Mouse (Mus musculus) right cerebral cortex, adult 18-20 months (tissue): ENCODE data around the gene Ribc1.
A peak's percentile ranks its signal among the peaks of the same experiment; 100 is the strongest.

Experiments
- DNase-seq: peaks from one replicate; pipeline ENCODE4 v3.0.0; 2022; ENCODE audit warnings: mixed read lengths

The Ribc1 gene

GRCm38 (mm10) chrX:152016151-152017145, at the start of gene Ribc1, which contains the start of gene Smc1a:
Gene Ribc1, minus strand, starts transcription at chrX:152016295.
Gene Smc1a, plus strand, starts transcription at chrX:152016428.
- peak; percentile 92 for DNase-seq

DNA sequence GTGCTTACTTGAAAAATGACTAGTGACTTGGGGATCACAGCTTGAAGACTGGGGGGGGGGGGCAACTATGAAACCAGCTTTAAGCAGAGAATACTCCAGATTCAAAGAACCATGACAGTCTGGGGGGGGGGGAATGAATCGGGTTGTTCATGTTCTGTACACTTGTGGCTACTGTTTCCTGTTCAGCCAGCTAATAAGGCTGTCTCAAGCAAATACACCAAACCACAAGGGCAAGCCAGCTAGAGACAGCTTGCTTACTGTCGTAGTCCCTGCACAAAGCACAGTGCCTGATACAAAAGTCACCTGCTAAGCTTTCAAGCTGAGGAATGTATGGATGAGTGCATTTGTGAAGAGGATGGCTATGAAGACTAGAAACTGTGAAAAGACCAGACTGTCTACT, 49.6 kb upstream of the Ribc1 start:
- DNase-seq = no peak

- DNase-seq = no peak
Observed at GRCm38 (mm10) chrX:152054094-152054493, 38.0 kb upstream of the Ribc1 start.

- no peak for DNase-seq
Observed at GRCm38 (mm10) chrX:152052546-152052945, 36.5 kb upstream of the Ribc1 start.

GRCm38 (mm10) chrX:152047230-152047629, 31.1 kb upstream of the Ribc1 start:
- DNase-seq = no peak

DNA sequence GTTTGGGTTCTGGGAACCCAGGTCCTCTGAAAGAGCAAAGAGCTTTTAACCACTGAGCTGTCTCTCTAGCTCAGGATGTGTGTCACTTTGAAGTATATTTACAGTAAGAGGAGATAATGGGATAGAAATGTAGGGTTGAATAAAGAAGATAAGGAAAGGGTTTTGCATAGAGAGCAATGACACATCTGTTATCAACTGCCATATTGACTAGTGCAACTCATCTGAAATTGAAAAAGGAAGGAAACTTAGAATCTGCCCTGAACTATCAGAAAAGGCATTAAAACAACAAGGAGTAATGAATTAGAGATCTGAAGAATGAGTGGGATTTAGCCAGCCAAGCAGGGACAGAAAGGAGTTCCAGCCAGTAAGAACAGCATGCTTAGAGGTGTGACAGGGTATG, 23.8 kb upstream of the Ribc1 start:
- no peak for DNase-seq

DNA sequence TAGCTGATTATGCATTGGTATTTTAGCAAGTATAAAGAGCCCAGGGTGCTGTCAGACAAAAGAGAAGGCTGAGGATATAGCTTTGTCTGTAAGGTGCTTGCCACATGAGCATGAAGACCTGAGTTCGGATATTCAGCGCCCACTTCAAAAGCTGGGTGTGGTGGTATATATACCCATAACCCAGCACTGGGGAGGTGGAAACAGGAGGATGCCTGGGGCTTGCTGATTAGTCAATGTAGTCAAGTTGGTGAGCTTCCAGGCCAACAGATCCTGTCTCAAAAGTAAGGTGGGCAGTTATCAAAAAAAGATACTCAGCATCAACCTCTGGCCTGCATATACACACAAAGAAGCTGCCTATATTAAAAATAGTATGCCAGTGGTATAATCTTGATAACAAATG, 3.2 kb upstream of the Ribc1 start:
- no peak for DNase-seq

GRCm38 (mm10) chrX:152017186-152017585, 1.1 kb upstream of the Ribc1 start:
- no peak for DNase-seq

DNA sequence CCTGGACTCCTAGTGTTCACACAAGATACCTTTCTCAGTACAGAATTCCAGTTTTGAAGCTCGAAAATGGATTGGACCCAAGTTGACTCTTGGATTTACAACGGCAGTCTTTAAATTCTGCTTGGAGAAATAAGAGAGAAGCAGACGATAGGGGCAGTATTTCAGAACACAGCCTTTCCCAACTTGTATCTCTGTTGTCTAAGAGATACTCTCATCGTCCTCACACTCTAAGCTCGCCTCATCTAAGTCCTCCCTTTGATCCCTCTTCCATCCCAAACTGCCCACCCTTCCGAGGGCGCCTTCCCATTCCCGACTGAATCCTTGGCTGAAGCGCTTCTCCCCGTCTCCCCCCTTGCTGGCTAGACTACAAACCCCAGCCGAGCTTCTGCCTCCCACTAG, 344 bp downstream of the Ribc1 start:
- no peak for DNase-seq

DNA sequence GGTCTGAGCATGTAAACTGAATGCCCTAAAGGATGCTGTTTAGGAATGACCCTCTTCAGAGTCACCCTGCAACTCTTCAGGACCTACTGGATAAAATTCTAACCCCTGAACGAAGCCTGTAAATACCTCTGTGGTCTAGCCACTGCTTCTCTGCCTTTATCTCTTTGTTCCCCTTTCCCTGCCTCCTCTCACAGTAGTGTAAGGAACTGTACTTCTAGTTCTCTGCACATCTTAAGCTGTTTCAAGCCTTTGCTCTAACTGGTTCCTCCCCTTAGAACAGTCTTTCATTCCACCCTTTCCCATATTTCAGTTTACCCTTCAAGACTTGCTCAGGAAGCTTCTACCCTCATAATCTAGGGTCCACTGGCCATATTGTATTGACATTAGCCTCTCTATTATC, 8.2 kb downstream of the Ribc1 start:
- DNase-seq = no peak

DNA sequence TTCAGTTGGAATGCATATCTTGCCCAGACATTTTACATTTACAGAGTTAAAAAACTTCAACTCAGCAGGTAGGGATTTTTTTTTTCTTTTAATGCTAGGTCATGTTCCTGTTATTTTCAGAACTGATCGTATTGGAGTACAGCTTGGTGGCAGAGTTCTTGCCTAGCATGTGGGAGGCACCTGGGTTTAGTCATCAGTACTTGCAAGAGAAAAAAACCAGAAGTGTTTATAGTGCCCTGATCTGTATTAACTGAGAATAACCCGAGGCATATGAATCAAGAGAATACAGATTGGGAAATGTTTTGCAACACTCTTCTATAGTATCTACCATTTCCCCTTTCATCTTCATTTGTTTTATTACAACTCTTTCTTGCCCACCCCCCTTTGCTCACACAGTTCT, 13.2 kb downstream of the Ribc1 start:
- DNase-seq = no peak

- peak; percentile 89 for DNase-seq
Observed at GRCm38 (mm10) chrX:152001737-152002710, 14.1 kb downstream of the Ribc1 start, which contains the start of gene Hsd17b10. Gene Hsd17b10, plus strand, starts transcription at chrX:152001845.

DNA sequence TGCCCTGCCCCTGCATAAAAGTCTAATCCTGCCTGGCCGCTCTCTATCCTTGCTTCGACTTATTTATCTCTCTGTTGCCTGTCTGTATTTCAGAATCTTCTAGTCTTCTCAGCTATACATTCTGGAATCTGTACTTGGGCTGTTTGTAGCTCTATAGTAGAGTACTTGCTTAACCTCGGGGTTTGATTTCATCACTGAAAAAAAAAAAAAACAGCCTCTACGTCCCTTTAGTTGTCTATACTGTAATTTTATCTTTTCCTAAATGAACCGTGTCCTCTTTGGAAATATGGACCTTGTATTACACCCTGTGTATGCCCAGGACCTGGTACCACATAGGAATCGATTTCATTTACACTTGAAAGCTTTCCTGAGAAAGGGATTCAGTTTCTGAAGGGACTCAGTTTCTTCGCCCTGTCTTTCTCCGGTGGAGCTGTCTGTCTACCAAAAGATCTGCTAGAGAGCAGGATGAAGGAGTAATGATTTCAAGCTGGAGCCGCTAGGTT, 14.9 kb downstream of the Ribc1 start:
- DNase-seq = no peak

GRCm38 (mm10) chrX:151999006-151999710, 16.9 kb downstream of the Ribc1 start:
- no peak for DNase-seq
